Mouse (Mus musculus) kidney, adult 11 months (tissue): ENCODE results near the gene Ybx3.

Experiments used
- DNase-seq: peaks from one replicate; pipeline ENCODE4 v3.0.0; 2022

The Ybx3 gene

GRCm38 (mm10) chr6:131321854-131322639 is 66.2 kb downstream of the Ybx3 start:
- DNase-seq = no peak

- DNase-seq = no peak
Measured at GRCm38 (mm10) chr6:131316155-131317101, 71.8 kb downstream of the Ybx3 start.
